Mouse (Mus musculus): ENCODE measurements at regions not wholly inside any gene's neighbourhood (a gene's known extent, or its start where the extent isn't known, plus 50 kb on each side); places are given as distances from the start of the nearest gene placed in this dataset.

DNA sequence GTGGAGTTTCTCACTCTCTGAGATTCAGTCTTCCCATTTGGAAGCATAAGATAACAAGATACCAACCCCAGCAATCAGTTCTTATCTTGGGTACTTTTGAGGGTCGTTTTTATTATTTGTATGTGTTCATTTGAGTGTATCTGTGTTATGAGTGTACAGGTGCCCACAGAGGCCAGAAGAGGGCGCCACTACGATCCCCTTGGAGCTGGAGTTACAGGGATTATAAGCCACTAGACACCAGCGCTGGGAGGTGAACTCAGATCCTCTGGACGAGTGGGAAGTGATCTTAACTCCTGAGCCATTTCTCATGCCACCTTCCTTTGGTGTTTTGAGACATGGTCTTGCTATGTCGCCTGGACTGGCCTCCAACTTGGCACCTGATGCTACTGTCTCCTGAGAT is 172.0 kb downstream of the Cand1 start:
- H3K27ac ChIP-seq (replicated peaks; ENCODE audit: low read depth, low read length), result no peak overlapping the region
- no peak overlapping the region for H3K4me2 ChIP-seq (ENCODE audit: low read length)
- H3K27me3 ChIP-seq (ENCODE audit: control insufficient read depth, insufficient read depth, low read length), result no peaks in the 10 kb centered on the region
- H3K4me3 ChIP-seq (replicated peaks; ENCODE audit: low read depth, low read length), result no peak overlapping the region
- WGBS, result 87% methylated on average over 6 of the region's 6 CpGs
- DNase-seq (no peak), ATAC-seq (ENCODE audit: low FRiP score, low TSS enrichment) (no peak)
- H3K4me1 ChIP-seq (ENCODE audit: control insufficient read depth, insufficient read depth, low read length), result 0 out of 2 replicates have a peak, but pooled peaks cover 7% of the 10 kb centered on the region
- H3K36me3 ChIP-seq (ENCODE audit: control insufficient read depth, insufficient read depth, low read length), result no peaks in the 10 kb centered on the region
- H3K9ac ChIP-seq (replicated peaks; ENCODE audit: low read length), result no peak overlapping the region
- H3K9me3 ChIP-seq (ENCODE audit: control insufficient read depth, low read length), result no peaks in the 10 kb centered on the region

DNA sequence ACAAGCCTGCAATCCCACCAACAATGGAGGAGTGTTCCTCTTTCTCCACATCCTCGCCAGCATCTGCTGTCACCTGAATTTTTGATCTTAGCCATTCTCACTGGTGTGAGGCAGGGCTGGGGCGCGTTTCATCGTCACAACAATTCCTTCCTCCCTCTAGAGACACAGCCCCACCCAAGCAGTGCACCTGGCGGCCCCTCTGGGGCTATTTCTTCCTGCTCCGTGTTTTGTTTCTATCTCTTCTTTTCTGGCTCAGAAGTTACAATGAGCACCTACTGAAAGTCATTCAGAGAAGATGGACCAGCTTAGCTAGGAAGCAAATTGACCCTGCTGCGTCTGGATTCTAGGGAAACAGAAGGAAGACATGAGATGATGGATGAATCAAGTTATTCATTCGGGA is 172.5 kb downstream of the Cand1 start:
- no peaks in the 10 kb centered on the region for H3K9me3 ChIP-seq (ENCODE audit: control insufficient read depth, low read length)
- no peaks in the 10 kb centered on the region for H3K36me3 ChIP-seq (ENCODE audit: control insufficient read depth, insufficient read depth, low read length)
- H3K27ac ChIP-seq (replicated peaks; ENCODE audit: low read depth, low read length), result no peak overlapping the region
- DNase-seq (no peak), ATAC-seq (ENCODE audit: low FRiP score, low TSS enrichment) (no peak)
- H3K9ac ChIP-seq (replicated peaks; ENCODE audit: low read length), result no peak overlapping the region
- no peaks in the 10 kb centered on the region for H3K27me3 ChIP-seq (ENCODE audit: control insufficient read depth, insufficient read depth, low read length)
- H3K4me1 ChIP-seq (ENCODE audit: control insufficient read depth, insufficient read depth, low read length), result 0 out of 2 replicates have a peak, but pooled peaks cover 7% of the 10 kb centered on the region
- H3K4me2 ChIP-seq (ENCODE audit: low read length), result no peak overlapping the region
- H3K4me3 ChIP-seq (replicated peaks; ENCODE audit: low read depth, low read length), result no peak overlapping the region
- 97% methylated on average over 8 of the region's 8 CpGs for WGBS

DNA sequence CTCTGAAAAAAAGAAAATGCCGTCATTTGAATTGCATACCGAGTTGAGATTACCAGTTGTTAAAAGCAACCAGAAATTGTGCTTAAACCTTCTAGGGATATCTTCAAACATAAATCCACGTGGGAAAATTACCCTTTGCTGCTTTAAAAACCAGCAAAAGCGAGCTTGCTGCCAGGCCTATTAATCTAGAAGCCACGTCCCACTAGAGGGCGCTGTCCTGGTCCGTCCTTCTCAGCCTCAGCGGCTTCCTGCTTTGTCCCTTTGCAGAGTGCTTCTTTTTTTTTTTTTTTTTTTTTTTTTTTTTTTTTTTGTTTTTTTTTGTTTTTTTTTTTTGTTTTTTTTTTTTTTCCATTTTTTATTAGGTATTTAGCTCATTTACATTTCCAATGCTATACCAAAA is 173.9 kb downstream of the Cand1 start:
- Histone ChIP-seq H3K27me3 (ENCODE audit: control insufficient read depth, insufficient read depth, low read length) (no peaks in the 10 kb centered on the region), H3K36me3 (ENCODE audit: control insufficient read depth, insufficient read depth, low read length) (no peaks in the 10 kb centered on the region), H3K4me3 (replicated peaks; ENCODE audit: low read depth, low read length) (no peak overlapping the region), H3K9me3 (ENCODE audit: control insufficient read depth, low read length) (no peaks in the 10 kb centered on the region), H3K4me2 (ENCODE audit: low read length) (peak overlapping the region; percentile 41; the same call in 1 of the 2 replicates), H3K9ac (replicated peaks; ENCODE audit: low read length) (no peak overlapping the region), H3K4me1 (ENCODE audit: control insufficient read depth, insufficient read depth, low read length) (0 out of 2 replicates have a peak, but pooled peaks cover 7% of the 10 kb centered on the region), H3K27ac (replicated peaks; ENCODE audit: low read depth, low read length) (0 out of 2 replicates have a peak overlapping the region, but pooled peaks have one; percentile 49)
- 17% methylated on average over 8 of the region's 8 CpGs for WGBS
- DNase-seq (peak; percentile 95), ATAC-seq (ENCODE audit: low FRiP score, low TSS enrichment) (no peak)

DNA sequence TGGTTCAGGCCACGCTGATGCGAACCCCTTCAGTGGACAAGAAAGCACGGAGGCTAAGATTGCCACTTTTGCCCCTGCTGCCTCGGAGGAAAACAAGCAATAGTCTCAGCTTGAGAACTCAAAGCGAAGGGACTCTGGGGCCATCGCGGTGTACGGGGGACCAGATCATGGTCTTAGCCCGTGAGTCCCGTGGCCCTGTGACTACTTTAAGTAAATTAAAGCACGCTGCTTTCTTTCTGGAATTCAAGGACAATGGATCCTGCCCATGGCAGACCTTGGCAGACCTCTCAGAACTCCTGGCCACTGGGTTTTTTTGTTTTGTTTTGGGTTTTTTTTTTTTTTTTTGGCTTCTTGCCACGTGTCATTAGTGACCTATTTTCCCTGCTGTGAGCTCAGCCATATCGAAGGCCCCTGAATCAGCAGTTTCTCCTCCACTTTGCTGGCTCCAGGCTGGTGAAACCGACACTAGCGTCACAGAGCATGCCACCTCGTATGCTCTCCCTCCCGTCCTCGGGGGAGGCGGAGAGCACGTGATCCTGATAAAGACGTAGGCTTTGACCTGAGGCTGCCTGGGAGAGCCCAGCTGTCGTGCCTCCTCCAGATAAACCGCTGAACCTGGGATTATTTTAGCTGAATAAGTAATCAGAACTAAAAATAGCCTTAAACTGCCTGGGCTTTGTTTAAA is 174.6 kb downstream of the Cand1 start:
- Histone ChIP-seq H3K9ac (replicated peaks; ENCODE audit: low read length) (no peak overlapping the region), H3K4me3 (replicated peaks; ENCODE audit: low read depth, low read length) (0 out of 2 replicates have a peak overlapping the region, but pooled peaks have one; percentile 5), H3K27ac (replicated peaks; ENCODE audit: low read depth, low read length) (peak overlapping the region; percentile 60; the same call in 1 of the 2 replicates), H3K9me3 (ENCODE audit: control insufficient read depth, low read length) (no peaks in the 10 kb centered on the region), H3K4me1 (ENCODE audit: control insufficient read depth, insufficient read depth, low read length) (0 out of 2 replicates have a peak, but pooled peaks cover 7% of the 10 kb centered on the region), H3K4me2 (ENCODE audit: low read length) (peak overlapping the region; percentile 41), H3K27me3 (ENCODE audit: control insufficient read depth, insufficient read depth, low read length) (no peaks in the 10 kb centered on the region), H3K36me3 (ENCODE audit: control insufficient read depth, insufficient read depth, low read length) (no peaks in the 10 kb centered on the region)
- 37% methylated on average over 23 of the region's 23 CpGs for WGBS
- peak; percentile 94 for ATAC-seq (ENCODE audit: low FRiP score, low TSS enrichment)
- DNase-seq, result peak; percentile 85

DNA sequence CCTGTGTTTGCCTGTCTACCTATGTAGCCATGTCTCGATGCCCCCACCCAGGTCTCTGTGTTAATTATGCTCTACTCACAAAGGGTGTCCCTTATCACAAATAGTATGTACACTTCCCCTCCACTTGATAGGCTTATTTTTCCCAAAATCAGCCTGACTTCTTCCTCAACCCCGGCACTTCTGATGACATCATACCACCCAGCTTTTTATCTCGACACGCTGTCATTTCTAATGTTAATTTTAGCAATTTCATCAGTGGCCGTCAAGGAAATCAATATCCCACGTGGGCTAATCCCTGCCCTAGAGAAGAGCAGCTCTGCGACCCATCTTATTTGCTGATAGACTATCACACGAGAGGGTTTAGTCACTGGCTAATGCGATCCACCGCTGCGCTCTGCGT is 175.6 kb downstream of the Cand1 start:
- no peak overlapping the region for H3K4me3 ChIP-seq (replicated peaks; ENCODE audit: low read depth, low read length)
- 0 out of 2 replicates have a peak, but pooled peaks cover 7% of the 10 kb centered on the region for H3K4me1 ChIP-seq (ENCODE audit: control insufficient read depth, insufficient read depth, low read length)
- H3K27ac ChIP-seq (replicated peaks; ENCODE audit: low read depth, low read length), result no peak overlapping the region
- DNase-seq (no peak), ATAC-seq (ENCODE audit: low FRiP score, low TSS enrichment) (no peak)
- H3K9me3 ChIP-seq (ENCODE audit: control insufficient read depth, low read length), result no peaks in the 10 kb centered on the region
- WGBS, result 67% methylated on average over 12 of the region's 12 CpGs
- no peaks in the 10 kb centered on the region for H3K36me3 ChIP-seq (ENCODE audit: control insufficient read depth, insufficient read depth, low read length)
- H3K9ac ChIP-seq (replicated peaks; ENCODE audit: low read length), result no peak overlapping the region
- H3K27me3 ChIP-seq (ENCODE audit: control insufficient read depth, insufficient read depth, low read length), result no peaks in the 10 kb centered on the region
- no peak overlapping the region for H3K4me2 ChIP-seq (ENCODE audit: low read length)

DNA sequence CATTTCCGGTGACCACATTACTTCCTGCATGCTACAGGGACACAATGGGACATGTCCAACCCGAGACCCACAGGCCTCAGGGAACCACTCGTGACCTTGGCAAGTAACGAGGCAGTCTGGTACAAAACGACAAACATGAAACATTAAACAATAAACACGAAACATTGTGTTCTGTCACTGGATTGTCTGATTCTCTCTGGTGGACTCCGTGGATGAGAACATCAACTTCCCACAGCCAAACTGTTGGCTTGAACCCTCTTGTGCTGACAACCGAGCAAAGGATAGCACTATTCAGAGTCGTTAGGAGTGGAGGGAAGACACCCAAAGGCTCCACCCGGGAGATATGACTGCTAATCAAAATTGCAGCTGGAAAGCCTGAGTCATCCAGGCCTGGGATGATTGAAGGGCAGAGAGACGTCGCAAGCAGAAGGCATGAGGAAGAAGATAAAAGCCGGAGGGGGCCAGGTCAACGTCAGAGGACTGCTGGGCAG is 176.6 kb downstream of the Cand1 start:
- no peak overlapping the region for H3K4me2 ChIP-seq (ENCODE audit: low read length)
- H3K9ac ChIP-seq (replicated peaks; ENCODE audit: low read length), result no peak overlapping the region
- ATAC-seq (ENCODE audit: low FRiP score, low TSS enrichment) (no peak), DNase-seq (no peak)
- WGBS, result 85% methylated on average over 14 of the region's 14 CpGs
- no peaks in the 10 kb centered on the region for H3K36me3 ChIP-seq (ENCODE audit: control insufficient read depth, insufficient read depth, low read length)
- 0 out of 2 replicates have a peak, but pooled peaks cover 7% of the 10 kb centered on the region for H3K4me1 ChIP-seq (ENCODE audit: control insufficient read depth, insufficient read depth, low read length)
- H3K4me3 ChIP-seq (replicated peaks; ENCODE audit: low read depth, low read length), result no peak overlapping the region
- no peak overlapping the region for H3K27ac ChIP-seq (replicated peaks; ENCODE audit: low read depth, low read length)
- no peaks in the 10 kb centered on the region for H3K27me3 ChIP-seq (ENCODE audit: control insufficient read depth, insufficient read depth, low read length)
- H3K9me3 ChIP-seq (ENCODE audit: control insufficient read depth, low read length), result no peaks in the 10 kb centered on the region

DNA sequence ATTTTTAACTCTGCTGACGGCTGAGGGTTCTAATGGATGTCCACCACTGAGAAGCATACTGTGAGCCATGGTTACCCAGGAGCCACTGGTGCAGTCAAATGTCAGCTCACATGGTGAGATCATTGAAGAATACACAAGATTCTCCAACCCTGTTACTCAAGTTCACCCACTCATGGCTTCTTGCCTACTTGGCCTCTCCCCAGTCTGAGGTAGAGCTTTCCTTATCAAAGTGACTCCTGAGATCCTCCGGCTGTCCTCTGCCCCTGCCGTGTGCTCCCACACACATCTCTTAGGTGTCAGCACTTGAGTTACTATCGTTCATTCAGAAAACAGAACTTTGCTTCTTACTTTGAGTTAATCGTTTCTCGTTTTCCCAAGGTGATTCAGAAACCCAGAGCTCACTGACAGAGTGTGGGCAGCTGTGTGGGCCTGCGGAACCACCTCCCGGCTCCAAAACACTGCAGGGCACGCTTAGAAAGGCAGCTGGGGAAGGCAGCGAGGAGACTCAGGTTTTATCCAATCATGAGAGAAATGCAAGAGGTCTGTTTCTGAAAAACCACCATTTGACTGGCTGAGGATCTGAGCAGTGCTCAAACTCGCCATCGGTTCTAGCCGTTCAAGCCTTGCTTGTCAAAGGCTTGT is 177.8 kb downstream of the Cand1 start:
- no peak overlapping the region for H3K27ac ChIP-seq (replicated peaks; ENCODE audit: low read depth, low read length)
- no peak overlapping the region for H3K4me2 ChIP-seq (ENCODE audit: low read length)
- H3K9ac ChIP-seq (replicated peaks; ENCODE audit: low read length), result no peak overlapping the region
- no peak overlapping the region for H3K4me3 ChIP-seq (replicated peaks; ENCODE audit: low read depth, low read length)
- H3K9me3 ChIP-seq (ENCODE audit: control insufficient read depth, low read length), result no peaks in the 10 kb centered on the region
- 0 out of 2 replicates have a peak, but pooled peaks cover 7% of the 10 kb centered on the region for H3K4me1 ChIP-seq (ENCODE audit: control insufficient read depth, insufficient read depth, low read length)
- ATAC-seq (ENCODE audit: low FRiP score, low TSS enrichment) (no peak), DNase-seq (no peak)
- WGBS, result 88% methylated on average over 13 of the region's 13 CpGs
- H3K27me3 ChIP-seq (ENCODE audit: control insufficient read depth, insufficient read depth, low read length), result no peaks in the 10 kb centered on the region
- H3K36me3 ChIP-seq (ENCODE audit: control insufficient read depth, insufficient read depth, low read length), result no peaks in the 10 kb centered on the region

DNA sequence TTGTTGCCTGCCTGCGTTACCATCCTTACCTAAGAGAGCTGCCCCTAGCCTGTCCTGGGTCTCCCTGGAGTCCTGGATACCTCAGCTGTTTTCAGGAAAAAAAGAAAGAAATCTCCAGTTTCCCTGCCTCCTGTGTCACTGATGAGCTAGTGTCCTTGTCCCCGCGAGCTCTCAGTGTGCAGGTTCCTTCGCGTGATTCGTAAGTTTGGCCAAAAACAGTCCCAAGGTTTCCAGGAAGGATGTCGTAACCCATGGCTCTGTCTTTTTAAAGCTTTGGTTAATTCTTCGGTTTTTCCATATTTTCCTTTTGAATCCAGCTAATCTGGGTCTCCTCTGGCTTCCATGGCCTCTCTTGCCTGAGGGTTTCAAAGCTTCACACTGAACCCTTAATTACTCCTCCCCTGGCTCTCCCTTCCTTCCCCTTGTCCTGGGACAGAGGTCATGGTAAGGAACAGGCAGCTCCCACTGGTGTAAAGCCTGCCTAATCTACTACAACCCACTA is 178.5 kb downstream of the Cand1 start:
- 89% methylated on average over 8 of the region's 8 CpGs for WGBS
- ATAC-seq (ENCODE audit: low FRiP score, low TSS enrichment), result no peak
- no peak overlapping the region for H3K9ac ChIP-seq (replicated peaks; ENCODE audit: low read length)

More for the DNA sequence above, 178.5 kb downstream of the Cand1 start:
- Histone ChIP-seq H3K4me2 (ENCODE audit: low read length) (no peak overlapping the region), H3K27me3 (ENCODE audit: control insufficient read depth, insufficient read depth, low read length) (no peaks in the 10 kb centered on the region), H3K4me3 (replicated peaks; ENCODE audit: low read depth, low read length) (no peak overlapping the region), H3K27ac (replicated peaks; ENCODE audit: low read depth, low read length) (no peak overlapping the region), H3K4me1 (ENCODE audit: control insufficient read depth, insufficient read depth, low read length) (0 out of 2 replicates have a peak, but pooled peaks cover 7% of the 10 kb centered on the region), H3K9me3 (ENCODE audit: control insufficient read depth, low read length) (no peaks in the 10 kb centered on the region), H3K36me3 (ENCODE audit: control insufficient read depth, insufficient read depth, low read length) (no peaks in the 10 kb centered on the region)
- no peak for DNase-seq

Measured in midbrain, embryonic 14.5 days (tissue).